Mouse (Mus musculus) MEL (cell line): Measurements from ENCODE around the gene Tmem132c.

Source experiments
- CTCF ChIP-seq, 3 experiments: IDR thresholded peaks in 2 of 3; conservative IDR thresholded peaks in 1 of 3; 2 replicates each; pipeline ENCODE4 v1.5.1; 2011 to 2012; ENCODE audit warnings: low read length in 3 of 3, low read depth in 2 of 3, mild to moderate bottlenecking in 2 of 3, improper control_type of control experiment in 1 of 3, inconsistent platforms in 1 of 3, mixed read lengths in 1 of 3, moderate library complexity in 1 of 3; ENCODE audit not compliant: control insufficient read depth in 1 of 3, insufficient read depth in 1 of 3, poor library complexity in 1 of 3, severe bottlenecking in 1 of 3
- JUND ChIP-seq: IDR thresholded peaks from 2 replicates; pipeline ENCODE4 v1.6.1; 2011; ENCODE audit warnings: low read depth, mild to moderate bottlenecking, improper control_type of control experiment, low read length
- MEF2A ChIP-seq: IDR thresholded peaks from 2 replicates; pipeline ENCODE4 v1.6.1; 2014; ENCODE audit warnings: low read depth, mild to moderate bottlenecking, inconsistent platforms, low read length, improper control_type of control experiment; ENCODE audit not compliant: poor library complexity, insufficient replicate concordance, severe bottlenecking; ENCODE audit errors: extremely low read depth
- POLR2A ChIP-seq, 2 experiments: IDR thresholded peaks; 2 replicates each; pipeline ENCODE4 v1.6.1; 2011 to 2012; ENCODE audit warnings: low read length in 2 of 2, mild to moderate bottlenecking in 2 of 2, control low read depth in 1 of 2, improper control_type of control experiment in 1 of 2, low read depth in 1 of 2, moderate library complexity in 1 of 2; ENCODE audit not compliant: control insufficient read depth in 1 of 2, insufficient read depth in 1 of 2, poor library complexity in 1 of 2

DNA sequence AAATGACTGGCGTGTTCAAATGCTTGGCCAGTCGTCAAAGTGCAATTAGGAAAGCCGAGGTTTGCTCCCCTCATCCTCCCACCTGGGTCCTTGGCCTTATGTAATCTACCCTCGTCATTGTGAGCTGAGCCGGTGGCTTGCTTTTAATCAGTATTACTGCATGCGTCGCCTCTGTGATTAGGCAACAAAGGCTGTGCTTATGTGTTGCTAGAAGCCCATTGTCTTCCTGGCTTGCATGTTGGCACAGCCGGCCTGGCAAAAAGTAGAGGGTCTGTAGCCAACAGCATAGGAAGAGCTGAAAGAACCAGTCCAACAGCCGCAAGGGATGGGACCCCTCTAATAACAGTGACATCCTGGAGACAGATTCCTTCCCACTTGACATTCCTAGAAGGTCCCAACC lies 239.3 kb downstream of the Tmem132c start:
- TF ChIP-seq POLR2A (IDR thresholded peaks at IDR 0.05; ENCODE audit: control insufficient read depth in 1 of 2, insufficient read depth in 1 of 2, low read depth in 1 of 2, low read length in 2 of 2, poor library complexity in 1 of 2), result no peak
- no peak for TF ChIP-seq MEF2A
- no peak for TF ChIP-seq CTCF (IDR thresholded peaks at IDR 0.05 in 2 of 3, conservative IDR thresholded peaks at IDR 0.05 in 1 of 3; ENCODE audit: control insufficient read depth in 1 of 3, insufficient read depth in 1 of 3, low read depth in 2 of 3, low read length in 3 of 3, poor library complexity in 1 of 3, severe bottlenecking in 1 of 3)
- TF ChIP-seq JUND, result no peak
